Mouse (Mus musculus) spleen, adult 2 months (tissue): Measurements from ENCODE around the gene Slc5a10.

Experiments
- CTCF ChIP-seq: fragments of 200-500 bp; IDR thresholded peaks from 2 replicates; pipeline ENCODE4 v1.5.1; 2011; ENCODE audit warnings: mild to moderate bottlenecking, inconsistent platforms; ENCODE audit not compliant: insufficient read depth, insufficient read length, insufficient replicate concordance; ENCODE audit errors: extremely low read depth
- POLR2A ChIP-seq: fragments of 200-500 bp; IDR thresholded peaks from 2 replicates; pipeline ENCODE4 v1.6.1; 2011; ENCODE audit warnings: low read depth, low read length, inconsistent platforms

DNA sequence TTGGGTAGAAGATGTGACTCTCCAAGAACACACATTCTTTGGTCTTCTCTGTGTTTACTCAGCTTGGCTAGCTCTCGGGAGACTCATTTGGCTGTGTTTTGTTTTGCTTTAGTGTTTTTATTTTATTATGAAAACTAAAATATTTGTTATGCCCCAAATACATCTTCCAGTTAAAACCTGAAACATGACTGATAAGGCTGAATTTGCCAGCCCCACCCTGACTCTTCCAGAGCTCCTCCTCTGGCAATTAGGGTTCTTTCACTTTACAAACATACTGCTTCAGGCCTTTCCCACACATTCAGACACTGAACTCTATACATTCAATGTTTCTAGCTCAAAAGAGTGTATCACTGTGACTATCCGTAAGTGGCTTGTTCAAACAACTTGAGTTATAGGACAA is 36.5 kb upstream of the Slc5a10 start:
- TF ChIP-seq CTCF (no peak), POLR2A (no peak)
